ENCODE assay signal across 16 mouse cellular contexts in genomic region chr7:84397320-84397719, GRCm38 (mm10). TPM values are rescaled to one million over a fixed set of nuclear protein-coding genes. Genes with fewer than 3 reads are reported as not detected.
A peak's percentile ranks its signal among the peaks of the same experiment; 100 is the strongest.
DNase-seq lines count a peak whose midpoint lies in the region; ATAC-seq and TF ChIP-seq lines count a peak whose summit lies in the region.
"Had no signal": no experiment of that assay in that cellular context is flagged by ENCODE, and none has a peak within 500 bp of the region (broad histone marks: within the 10 kb centered on the region; RNA-seq: fewer than 3 reads in every experiment).

No protein-coding gene starts in this region.

- no peaks in the 10 kb centered on the region for H3K9me3 ChIP-seq in heart, embryonic 14.5 days (ENCODE audit: control insufficient read depth, low read length)
- H3K9me3 ChIP-seq in neural tube, embryonic 14.5 days (ENCODE audit: control insufficient read depth, low read length) = no peaks in the 10 kb centered on the region
- H3K9me3 ChIP-seq in midbrain, embryonic 13.5 days = no peaks in the 10 kb centered on the region
- H3K9me3 ChIP-seq: intestine, embryonic 15.5 days; liver, embryonic 13.5 days had no signal

- no peaks in the 10 kb centered on the region for H3K4me1 ChIP-seq in heart, embryonic 14.5 days (ENCODE audit: control insufficient read depth in 2 of 2, insufficient read depth in 2 of 2, low read length in 2 of 2)
- H3K4me1 ChIP-seq in neural tube, embryonic 14.5 days (ENCODE audit: control insufficient read depth, insufficient read depth, low read length) = peaks cover 14% of the 10 kb centered on the region
- H3K4me1 ChIP-seq in midbrain, embryonic 13.5 days (replicated peaks) = peaks cover 47% of the 10 kb centered on the region
- no peaks in the 10 kb centered on the region for H3K4me1 ChIP-seq in kidney, adult 2 months (ENCODE audit: control insufficient read depth, insufficient read depth, low read length)
- H3K4me1 ChIP-seq: intestine, embryonic 15.5 days; liver, embryonic 13.5 days had no signal

- WGBS in heart, embryonic 14.5 days = 42% methylated on average over 1 of the region's 1 CpGs
- WGBS in neural tube, embryonic 14.5 days = 41% methylated on average over 1 of the region's 1 CpGs
- WGBS in midbrain, embryonic 13.5 days = 56% methylated on average over 1 of the region's 1 CpGs
- 66% methylated on average over 1 of the region's 1 CpGs for WGBS in kidney, adult 2 months

- no peak overlapping the region for H3K4me3 ChIP-seq in heart, embryonic 14.5 days (ENCODE audit: control insufficient read depth in 1 of 2, insufficient read depth in 1 of 2, low read depth in 1 of 2, low read length in 2 of 2)
- H3K4me3 ChIP-seq in neural tube, embryonic 14.5 days (ENCODE audit: low read depth, low read length) = no peak overlapping the region
- no peak overlapping the region for H3K4me3 ChIP-seq in midbrain, embryonic 13.5 days (replicated peaks)
- no peak overlapping the region for H3K4me3 ChIP-seq in kidney, adult 2 months (ENCODE audit: insufficient read depth, low read depth, low read length)
- H3K4me3 ChIP-seq: intestine, embryonic 15.5 days; liver, embryonic 13.5 days had no signal

- no peaks in the 10 kb centered on the region for H3K36me3 ChIP-seq in heart, embryonic 14.5 days (ENCODE audit: control insufficient read depth, insufficient read depth, low read length)
- H3K36me3 ChIP-seq in neural tube, embryonic 14.5 days (ENCODE audit: control insufficient read depth, insufficient read depth, low read length) = no peaks in the 10 kb centered on the region
- H3K36me3 ChIP-seq in midbrain, embryonic 13.5 days = no peaks in the 10 kb centered on the region
- H3K36me3 ChIP-seq in kidney, adult 2 months (ENCODE audit: control insufficient read depth, insufficient read depth, low read length) = no peaks in the 10 kb centered on the region
- H3K36me3 ChIP-seq: intestine, embryonic 15.5 days; liver, embryonic 13.5 days had no signal

- DNase-seq in heart, postnatal 14 days = no peak
- DNase-seq in neural tube, embryonic 10.5 days (ENCODE audit: extremely low spot score, low spot score) = no peak
- DNase-seq in adrenal gland, adult 2 months = no peak
- DNase-seq in Muller cell, postnatal 12 days (ENCODE audit: inconsistent ontology term) = no peak
- DNase-seq in kidney, adult 2 months = no peak
- DNase-seq: adrenal gland, postnatal 10 days; B cell, adult 2 months; cerebellum, adult 9-11 months; kidney, postnatal 10 days; liver, embryonic 13.5 days had no signal

- intact Hi-C loops in heart, postnatal 14 days (cut with DNase I) = no loop called here

- no peak for TF ChIP-seq POLR2A in kidney, adult 2 months (IDR thresholded peaks at IDR 0.05; ENCODE audit: low read depth, low read length)

- H3K27me3 ChIP-seq in heart, embryonic 14.5 days (ENCODE audit: control insufficient read depth, insufficient read depth, low read length) = no peaks in the 10 kb centered on the region
- no peaks in the 10 kb centered on the region for H3K27me3 ChIP-seq in neural tube, embryonic 14.5 days (ENCODE audit: control insufficient read depth, insufficient read depth, low read length)
- H3K27me3 ChIP-seq in midbrain, embryonic 13.5 days = no peaks in the 10 kb centered on the region
- no peaks in the 10 kb centered on the region for H3K27me3 ChIP-seq in kidney, adult 2 months (replicated peaks; ENCODE audit: control insufficient read depth, insufficient read depth, low read length)
- H3K27me3 ChIP-seq: intestine, embryonic 15.5 days; liver, embryonic 13.5 days had no signal

- no peak for TF ChIP-seq CTCF in kidney, adult 2 months (conservative IDR thresholded peaks at IDR 0.05; ENCODE audit: insufficient read depth, insufficient read length, low read depth, low read length)

- 0 out of 2 replicates have a peak, but pooled peaks have one; percentile 39 for ATAC-seq in heart, embryonic 14.5 days (ENCODE audit: insufficient number of reproducible peaks, insufficient read depth, low FRiP score, low read depth)
- no peak; the same call in 1 of the 2 replicates for ATAC-seq in neural tube, embryonic 14.5 days (ENCODE audit: low read depth)
- ATAC-seq in midbrain, embryonic 13.5 days = no peak
- ATAC-seq: intestine, embryonic 15.5 days; lung, postnatal 0 days had no signal

- H3K9ac ChIP-seq in heart, embryonic 14.5 days (ENCODE audit: low read length) = no peak overlapping the region
- no peak overlapping the region for H3K9ac ChIP-seq in neural tube, embryonic 14.5 days (replicated peaks; ENCODE audit: low read depth, low read length)
- no peak overlapping the region for H3K9ac ChIP-seq in midbrain, embryonic 13.5 days (replicated peaks)
- H3K9ac ChIP-seq: intestine, embryonic 15.5 days; liver, embryonic 13.5 days had no signal

- no peak overlapping the region for H3K27ac ChIP-seq in heart, embryonic 14.5 days (replicated peaks in 1 of 2; ENCODE audit: control insufficient read depth in 1 of 2, insufficient read depth in 1 of 2, low read depth in 2 of 2, low read length in 2 of 2)
- H3K27ac ChIP-seq in neural tube, embryonic 14.5 days (ENCODE audit: low read depth, low read length) = peak overlapping the region; percentile 57; the same call in 1 of the 2 replicates
- peak overlapping the region; percentile 15 for H3K27ac ChIP-seq in midbrain, embryonic 13.5 days
- no peak overlapping the region for H3K27ac ChIP-seq in kidney, adult 2 months (ENCODE audit: insufficient read depth, low read depth, low read length)
- H3K27ac ChIP-seq: intestine, embryonic 15.5 days; liver, embryonic 13.5 days had no signal

- no peak overlapping the region for H3K4me2 ChIP-seq in heart, embryonic 14.5 days (ENCODE audit: low read length)
- H3K4me2 ChIP-seq in neural tube, embryonic 14.5 days (ENCODE audit: low read depth, low read length) = no peak overlapping the region
- no peak overlapping the region for H3K4me2 ChIP-seq in midbrain, embryonic 13.5 days (replicated peaks)
- H3K4me2 ChIP-seq: intestine, embryonic 15.5 days; liver, embryonic 13.5 days had no signal

RNA-seq across cellular contexts. Expression of gene Arnt2, which starts 12.7 kb away (rescaled TPM):
- 2.3 and 3.1 TPM in 2 replicates for polyA plus RNA-seq in heart, embryonic 14.5 days (2014; fragmentation: Nextera tagmentation; extraction: Ambion mirVana)
- total RNA-seq in heart, postnatal 14 days (2021) = under 1 TPM; 0.41 to 0.63 TPM
- 71.5 and 83.8 TPM in 2 replicates for polyA plus RNA-seq in neural tube, embryonic 14.5 days (2014; fragmentation: Nextera tagmentation; extraction: Ambion mirVana)
- 74.5 and 77.1 TPM in 2 replicates for polyA plus RNA-seq in midbrain, embryonic 13.5 days (2015; fragmentation: Nextera tagmentation; extraction: Ambion mirVana)
- 10 to 100 TPM; 27.2 to 40.0 TPM for total RNA-seq in adrenal gland, adult 2 months (2021)
- polyA plus RNA-seq in adrenal gland, adult 2 months (2012; rRNA removed) = 18.5 and 20.2 TPM in 2 replicates
- polyA plus RNA-seq in kidney, adult 2 months (2012; rRNA removed) = 15.3 and 16.4 TPM in 2 replicates
- total RNA-seq: megakaryocyte-erythroid progenitor cell, adult 5-6 weeks had no signal

Comparison
In these comparisons a context has a peak if more than half of its experiments do, and no peak if none do; other contexts are left out.
1. H3K27ac ChIP-seq: peak in neural tube, embryonic 14.5 days (single experiment) and midbrain, embryonic 13.5 days (single experiment); none in heart, embryonic 14.5 days (0 of 2) and kidney, adult 2 months (single experiment).